ENCODE assay signal across 33 mouse cellular contexts in genomic region chr5:123511426-123511825, GRCm38 (mm10). TPM values are rescaled to one million over a fixed set of nuclear protein-coding genes. Genes with fewer than 3 reads are reported as not detected.
"Had no signal": no experiment of that assay in that cellular context is flagged by ENCODE, and none has a peak within 500 bp of the region (broad histone marks: within the 10 kb centered on the region; RNA-seq: fewer than 3 reads in every experiment).

No protein-coding gene starts in this region.

RNA-seq across cellular contexts. Expression of gene B3gnt4, which starts 1.2 kb away (rescaled TPM):
- total RNA-seq: gastrocnemius, adult 2 months; gastrocnemius, adult 8-10 months; gastrocnemius, postnatal 10 days; gastrocnemius, postnatal 14 days; gastrocnemius, postnatal 25 days; gastrocnemius, postnatal 36 days; gastrocnemius, postnatal 4 days; granulocyte monocyte progenitor cell, adult 5-6 weeks; heart, adult 18-20 months; heart, adult 2 months; heart, adult 8-10 months had no signal
- polyA plus RNA-seq: erythroblast, embryonic 14.5 days; heart, embryonic 11.5 days had no signal

RNA-seq across cellular contexts. Expression of gene Gm49027, which starts 13.9 kb away (rescaled TPM):
- total RNA-seq: common myeloid progenitor, adult 5-6 weeks; gastrocnemius, adult 8-10 months; gastrocnemius, postnatal 36 days; granulocyte monocyte progenitor cell, adult 5-6 weeks had no signal
- polyA plus RNA-seq: erythroblast, embryonic 14.5 days; forebrain, embryonic 10.5 days had no signal

RNA-seq across cellular contexts. Expression of gene Il31, which starts 22.1 kb away (rescaled TPM):
- total RNA-seq: common myeloid progenitor, adult 5-6 weeks; forebrain, postnatal 0 days; gastrocnemius, adult 18-20 months; gastrocnemius, adult 2 months; gastrocnemius, adult 8-10 months; gastrocnemius, postnatal 10 days; gastrocnemius, postnatal 14 days; gastrocnemius, postnatal 25 days; gastrocnemius, postnatal 36 days; gastrocnemius, postnatal 4 days; granulocyte monocyte progenitor cell, adult 5-6 weeks; heart, adult 18-20 months; heart, adult 2 months; heart, adult 8-10 months had no signal
- polyA plus RNA-seq: cortical plate, adult 2 months; embryonic facial prominence, embryonic 10.5 days; embryonic facial prominence, embryonic 11.5 days; embryonic facial prominence, embryonic 12.5 days; embryonic facial prominence, embryonic 13.5 days; embryonic facial prominence, embryonic 14.5 days; embryonic facial prominence, embryonic 15.5 days; erythroblast, embryonic 14.5 days; forebrain, embryonic 10.5 days; forebrain, embryonic 11.5 days; forebrain, embryonic 12.5 days; forebrain, embryonic 13.5 days; forebrain, embryonic 14.5 days; forebrain, embryonic 15.5 days; forebrain, embryonic 16.5 days; forebrain, postnatal 0 days; frontal cortex, adult 2 months; gonadal fat pad, adult 2 months; heart, adult 2 months; heart, embryonic 10.5 days; heart, embryonic 11.5 days had no signal

RNA-seq across cellular contexts. Expression of gene Lrrc43, which starts 22.3 kb away (rescaled TPM):
- total RNA-seq: common myeloid progenitor, adult 5-6 weeks; gastrocnemius, adult 18-20 months; gastrocnemius, adult 2 months; gastrocnemius, adult 8-10 months; gastrocnemius, postnatal 10 days; gastrocnemius, postnatal 14 days; gastrocnemius, postnatal 25 days; gastrocnemius, postnatal 36 days; gastrocnemius, postnatal 4 days; granulocyte monocyte progenitor cell, adult 5-6 weeks; heart, adult 18-20 months; heart, adult 2 months; heart, adult 8-10 months had no signal
- polyA plus RNA-seq: embryonic facial prominence, embryonic 10.5 days; embryonic facial prominence, embryonic 11.5 days; embryonic facial prominence, embryonic 12.5 days; embryonic facial prominence, embryonic 13.5 days; erythroblast, embryonic 14.5 days; forebrain, embryonic 10.5 days; forebrain, embryonic 11.5 days; forebrain, embryonic 12.5 days; heart, embryonic 10.5 days; heart, embryonic 11.5 days had no signal
